Mouse (Mus musculus): ENCODE data around the gene Mrpl24. TPM values are rescaled to one million over a fixed set of nuclear protein-coding genes. Genes with fewer than 3 reads are reported as not detected.

The Mrpl24 gene
- polyA plus RNA-seq, 1 experiment: 139 TPM

- Histone ChIP-seq H3K4me3 (ENCODE audit: insufficient read depth, low read length) (no peak overlapping the region), H3K4me1 (ENCODE audit: control insufficient read depth, insufficient read depth, low read length) (peaks cover 6% of the 10 kb centered on the region; the same call in 1 of the 2 replicates), H3K27ac (ENCODE audit: insufficient read depth, low read depth, low read length) (no peak overlapping the region)
- TF ChIP-seq POLR2A (IDR thresholded peaks at IDR 0.05; ENCODE audit: borderline replicate concordance, low read depth, low read length) (no peak), CTCF (IDR thresholded peaks at IDR 0.05; ENCODE audit: low read depth, low read length) (no peak)
Observed at GRCm38 (mm10) chr3:87944838-87945600, 25.7 kb downstream of the Mrpl24 start.

DNA sequence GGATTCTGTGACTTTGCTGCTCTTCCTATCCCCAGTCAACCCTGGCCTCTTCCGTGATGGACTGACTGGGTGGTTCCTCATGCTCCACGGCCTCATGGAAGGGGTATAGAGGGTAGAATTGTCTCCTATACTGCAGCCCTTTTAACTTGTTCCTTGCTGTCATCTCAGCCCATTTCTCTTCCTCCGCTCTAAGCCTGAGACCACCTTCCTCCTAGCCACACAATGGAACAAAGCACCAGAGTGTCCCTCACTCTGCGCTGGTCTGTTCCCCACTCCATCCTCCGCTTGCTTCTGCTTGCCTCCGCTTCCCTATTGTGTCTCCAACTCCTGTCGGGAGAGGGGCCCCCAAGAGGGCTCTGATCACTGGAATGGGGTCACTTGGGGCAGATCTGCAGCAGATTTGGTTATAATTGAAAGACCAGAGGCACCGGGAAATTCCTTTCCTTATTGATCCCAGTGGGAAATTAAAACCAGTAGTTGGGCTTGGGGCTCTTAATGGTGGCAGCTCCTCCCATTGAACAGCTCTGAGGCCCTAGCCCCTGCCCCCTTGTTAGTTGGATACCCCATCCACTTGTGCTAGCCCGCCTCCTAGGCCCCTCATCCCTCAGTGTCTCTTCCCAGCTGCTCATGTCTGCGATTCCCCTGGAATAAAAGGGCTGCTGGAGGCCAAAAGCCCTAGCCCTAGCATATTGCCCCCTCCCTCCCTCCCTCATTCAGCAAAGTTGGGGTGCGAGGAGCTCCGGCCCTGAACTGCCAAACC, 26.7 kb downstream of the Mrpl24 start:
- Histone ChIP-seq H3K27ac (ENCODE audit: insufficient read depth, low read depth, low read length) (no peak overlapping the region), H3K4me3 (ENCODE audit: insufficient read depth, low read length) (no peak overlapping the region), H3K4me1 (ENCODE audit: control insufficient read depth, insufficient read depth, low read length) (peaks cover 6% of the 10 kb centered on the region; the same call in 1 of the 2 replicates)
- TF ChIP-seq CTCF (IDR thresholded peaks at IDR 0.05; ENCODE audit: low read depth, low read length) (no peak), POLR2A (IDR thresholded peaks at IDR 0.05; ENCODE audit: borderline replicate concordance, low read depth, low read length) (no peak)

DNA sequence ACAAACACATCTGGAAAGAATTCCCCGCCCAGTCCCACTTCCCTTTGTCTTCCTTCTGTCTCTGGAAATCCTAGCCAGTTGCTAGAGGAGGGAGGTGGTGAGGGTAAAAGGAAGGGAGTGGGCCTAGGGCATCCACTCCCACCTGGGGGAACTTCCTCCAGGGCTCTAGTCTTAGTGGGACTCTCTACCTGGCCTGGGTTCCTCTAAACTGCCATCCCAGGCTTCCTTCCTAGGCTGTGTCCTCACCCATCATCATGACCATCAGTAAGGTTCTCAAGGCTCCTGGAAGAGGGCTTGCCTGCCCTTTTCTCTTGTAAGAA, 27.2 kb downstream of the Mrpl24 start:
- Histone ChIP-seq H3K27ac (ENCODE audit: insufficient read depth, low read depth, low read length) (no peak overlapping the region), H3K4me3 (ENCODE audit: insufficient read depth, low read length) (no peak overlapping the region), H3K4me1 (ENCODE audit: control insufficient read depth, insufficient read depth, low read length) (peaks cover 6% of the 10 kb centered on the region; the same call in 1 of the 2 replicates)
- no peak for TF ChIP-seq CTCF (IDR thresholded peaks at IDR 0.05; ENCODE audit: low read depth, low read length)
- no peak for TF ChIP-seq POLR2A (IDR thresholded peaks at IDR 0.05; ENCODE audit: borderline replicate concordance, low read depth, low read length)

DNA sequence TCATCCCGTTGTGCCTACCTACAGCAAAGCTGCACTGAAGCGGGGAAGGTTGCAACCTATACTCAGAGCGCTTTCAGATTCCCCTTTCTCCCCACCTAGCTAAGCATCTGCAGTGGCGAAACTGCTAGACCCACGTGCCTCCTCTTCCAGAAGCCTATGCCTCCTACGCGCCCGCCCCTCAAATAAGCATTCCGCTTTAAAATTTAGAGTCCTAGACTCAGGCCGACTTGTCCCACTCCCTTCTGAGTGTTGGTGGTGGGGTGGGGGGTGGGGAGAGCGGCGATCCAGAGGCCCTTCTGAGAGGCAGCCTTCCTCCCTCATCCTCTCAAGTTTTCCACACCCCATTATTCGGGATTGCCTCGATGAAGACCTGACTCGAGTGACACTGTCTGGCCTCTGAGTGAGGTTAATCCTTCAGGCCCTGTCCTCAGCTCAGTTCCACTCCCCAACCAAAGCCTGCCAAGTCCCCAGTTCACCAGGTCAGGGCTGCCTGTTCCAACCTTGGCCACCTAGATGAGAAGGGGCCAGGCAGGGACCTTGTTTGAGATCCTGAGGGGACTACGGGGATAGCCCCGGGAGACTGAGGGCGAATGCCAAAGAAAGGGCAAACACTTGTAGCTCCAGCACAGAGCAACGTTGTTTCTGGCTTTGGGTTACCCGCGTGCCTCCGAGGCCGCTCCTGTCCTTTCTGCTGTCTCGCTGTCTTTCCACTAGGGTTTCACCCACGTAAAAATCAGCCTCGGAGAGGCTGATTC, 27.9 kb downstream of the Mrpl24 start:
- 0 out of 2 replicates have a peak overlapping the region, but pooled peaks have one; percentile 3 for H3K4me3 ChIP-seq (ENCODE audit: insufficient read depth, low read length)
- H3K4me1 ChIP-seq (ENCODE audit: control insufficient read depth, insufficient read depth, low read length): peaks cover 6% of the 10 kb centered on the region; the same call in 1 of the 2 replicates
- no peak for TF ChIP-seq CTCF (IDR thresholded peaks at IDR 0.05; ENCODE audit: low read depth, low read length)
- TF ChIP-seq POLR2A (IDR thresholded peaks at IDR 0.05; ENCODE audit: borderline replicate concordance, low read depth, low read length): no peak
- no peak overlapping the region for H3K27ac ChIP-seq (ENCODE audit: insufficient read depth, low read depth, low read length)

- Histone ChIP-seq H3K4me3 (ENCODE audit: insufficient read depth, low read length) (no peak overlapping the region), H3K4me1 (ENCODE audit: control insufficient read depth, insufficient read depth, low read length) (peaks cover 6% of the 10 kb centered on the region; the same call in 1 of the 2 replicates), H3K27ac (ENCODE audit: insufficient read depth, low read depth, low read length) (no peak overlapping the region)
- TF ChIP-seq POLR2A (IDR thresholded peaks at IDR 0.05; ENCODE audit: borderline replicate concordance, low read depth, low read length): no peak
- no peak for TF ChIP-seq CTCF (IDR thresholded peaks at IDR 0.05; ENCODE audit: low read depth, low read length)
Observed at GRCm38 (mm10) chr3:87947811-87948199, 28.5 kb downstream of the Mrpl24 start.

- H3K4me1 ChIP-seq (ENCODE audit: control insufficient read depth, insufficient read depth, low read length): peaks cover 6% of the 10 kb centered on the region; the same call in 1 of the 2 replicates
- TF ChIP-seq POLR2A (IDR thresholded peaks at IDR 0.05; ENCODE audit: borderline replicate concordance, low read depth, low read length) (no peak), CTCF (IDR thresholded peaks at IDR 0.05; ENCODE audit: low read depth, low read length) (no peak)
- no peak within 1 kb of the TSS; the same call in 1 of the 2 replicates for H3K4me3 ChIP-seq (ENCODE audit: insufficient read depth, low read length)
- H3K27ac ChIP-seq (ENCODE audit: insufficient read depth, low read depth, low read length): no peak within 1 kb of the TSS
Observed at GRCm38 (mm10) chr3:87948378-87949265, 29.3 kb downstream of the Mrpl24 start, which contains the start of gene Crabp2. TSS of gene Crabp2 (plus strand) at chr3:87948666.

DNA sequence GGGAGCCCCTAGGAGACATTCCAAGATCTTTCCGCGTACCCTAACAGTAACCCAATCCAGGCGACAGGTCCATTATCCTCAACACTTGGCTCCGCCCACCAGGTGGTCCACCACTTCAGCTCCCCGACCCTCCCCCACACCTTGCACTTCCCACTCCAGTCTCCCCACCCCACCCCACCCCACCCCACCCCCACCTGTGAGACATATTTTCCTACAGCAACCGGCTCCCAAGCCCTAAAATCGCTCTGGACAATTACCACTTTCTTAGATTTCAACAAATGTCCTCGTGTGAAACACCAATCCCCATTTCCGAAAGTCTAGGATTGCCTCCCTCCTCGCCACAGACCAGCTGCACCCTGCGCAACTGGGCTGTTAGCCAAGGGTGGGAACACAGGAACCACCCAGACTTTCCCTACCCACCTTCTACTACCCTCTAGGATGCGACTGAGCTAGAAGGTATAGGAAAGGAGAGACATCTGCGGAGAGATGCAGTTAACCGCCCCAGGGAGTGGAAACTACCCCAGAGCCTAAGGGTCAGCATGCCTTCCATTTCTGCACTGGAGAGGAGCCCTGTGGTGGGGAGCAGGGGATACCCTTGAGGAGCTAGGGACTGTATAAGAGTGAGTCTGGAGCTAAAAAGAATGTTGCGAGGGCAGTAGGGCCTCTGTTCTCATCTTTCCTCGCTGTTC, 30.1 kb downstream of the Mrpl24 start:
- Histone ChIP-seq H3K27ac (ENCODE audit: insufficient read depth, low read depth, low read length) (no peak overlapping the region), H3K4me3 (ENCODE audit: insufficient read depth, low read length) (no peak overlapping the region), H3K4me1 (ENCODE audit: control insufficient read depth, insufficient read depth, low read length) (peaks cover 6% of the 10 kb centered on the region; the same call in 1 of the 2 replicates)
- TF ChIP-seq CTCF (IDR thresholded peaks at IDR 0.05; ENCODE audit: low read depth, low read length): no peak
- TF ChIP-seq POLR2A (IDR thresholded peaks at IDR 0.05; ENCODE audit: borderline replicate concordance, low read depth, low read length): no peak

DNA sequence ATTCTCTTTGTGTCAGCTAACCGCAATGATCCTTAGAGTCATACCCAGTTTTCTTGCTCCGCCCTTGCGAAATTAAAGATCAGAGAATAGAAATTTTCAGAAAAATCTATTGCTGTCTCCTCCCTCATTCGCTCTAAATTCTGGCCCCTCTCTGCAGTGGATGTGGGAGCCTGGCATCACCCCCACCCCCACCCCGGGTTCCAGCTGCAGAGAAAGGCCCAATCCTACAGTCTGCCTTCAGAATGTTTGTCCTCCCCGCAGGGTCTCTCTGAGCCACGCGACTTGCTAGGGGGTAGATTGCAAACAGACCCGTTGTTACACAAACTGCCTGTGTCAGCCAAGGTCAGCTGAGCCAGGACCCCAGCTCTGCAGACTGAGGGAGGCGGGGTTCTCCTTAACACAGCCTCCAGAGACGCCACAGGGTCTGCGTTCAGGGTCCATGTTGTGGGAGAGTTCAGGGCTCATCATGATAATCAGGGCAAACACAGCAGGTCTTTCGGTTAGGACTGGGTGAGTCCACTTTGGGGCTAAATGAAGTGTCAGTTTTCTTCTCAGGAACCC, 30.7 kb downstream of the Mrpl24 start:
- peaks cover 6% of the 10 kb centered on the region; the same call in 1 of the 2 replicates for H3K4me1 ChIP-seq (ENCODE audit: control insufficient read depth, insufficient read depth, low read length)
- TF ChIP-seq POLR2A (IDR thresholded peaks at IDR 0.05; ENCODE audit: borderline replicate concordance, low read depth, low read length) (no peak), CTCF (IDR thresholded peaks at IDR 0.05; ENCODE audit: low read depth, low read length) (no peak)
- H3K4me3 ChIP-seq (ENCODE audit: insufficient read depth, low read length): no peak overlapping the region

More for the DNA sequence above, 30.7 kb downstream of the Mrpl24 start:
- no peak overlapping the region for H3K27ac ChIP-seq (ENCODE audit: insufficient read depth, low read depth, low read length)
